Mouse (Mus musculus) spleen, adult 2 months (tissue): ENCODE results near the gene Ift43. TPM values are rescaled to one million over a fixed set of nuclear protein-coding genes. Genes with fewer than 3 reads are reported as not detected.

ENCODE experiments used
- DNase-seq, 2 experiments: peaks; one replicate each; pipeline versions ENCODE4 v3.0.0 to v3.0.0-alpha.2; 2012 to 2021; ENCODE audit warnings: low spot score in 2 of 2, low read depth in 1 of 2
- H3K27ac ChIP-seq: fragments of 200-500 bp; 2 replicates; pipeline ENCODE4 v1.5.1; 2012; ENCODE audit warnings: low read length, inconsistent platforms; ENCODE audit not compliant: insufficient read depth
- H3K27me3 ChIP-seq: fragments of 200-500 bp; 2 replicates; pipeline ENCODE4 v1.6.1; 2012; ENCODE audit warnings: mild to moderate bottlenecking, moderate library complexity, low read length, inconsistent platforms; ENCODE audit not compliant: control insufficient read depth, insufficient read depth
- H3K36me3 ChIP-seq: fragments of 200-500 bp; 2 replicates; pipeline ENCODE4 v1.6.1; 2012; ENCODE audit warnings: mild to moderate bottlenecking, low read length, inconsistent platforms; ENCODE audit not compliant: control insufficient read depth, insufficient read depth
- H3K4me1 ChIP-seq: fragments of 200-500 bp; 2 replicates; pipeline ENCODE4 v1.6.1; 2011; ENCODE audit warnings: inconsistent platforms; ENCODE audit not compliant: control insufficient read depth, insufficient read depth, insufficient read length
- H3K4me3 ChIP-seq: fragments of 200-500 bp; 2 replicates; pipeline ENCODE4 v1.5.1; 2011; ENCODE audit warnings: mild to moderate bottlenecking, inconsistent platforms; ENCODE audit not compliant: insufficient read depth, insufficient read length; ENCODE audit errors: extremely low read depth
- CTCF ChIP-seq: fragments of 200-500 bp; IDR thresholded peaks from 2 replicates; pipeline ENCODE4 v1.5.1; 2011; ENCODE audit warnings: mild to moderate bottlenecking, inconsistent platforms; ENCODE audit not compliant: insufficient read depth, insufficient read length, insufficient replicate concordance; ENCODE audit errors: extremely low read depth
- POLR2A ChIP-seq: fragments of 200-500 bp; IDR thresholded peaks from 2 replicates; pipeline ENCODE4 v1.6.1; 2011; ENCODE audit warnings: low read depth, low read length, inconsistent platforms
- WGBS: fragments of 180-500 bp; shearing (Covaris S2); methylation state at CpG from one replicate; pipeline ENCODE4 v1.1.7; 2018; 5-methylcytosine and 5-hydroxymethylcytosine counted together
- polyA plus RNA-seq: library from polyadenylated mRNA; depleted of rRNA; stranded (reverse); fragments of >200 nt; gene quantifications from 2 replicates; pipeline ENCODE4 v1.2.3, GENCODE M21; 2012

Ift43 gene
- polyA plus RNA-seq, 1 experiment = 2.6 TPM

- no peak overlapping the region for H3K4me3 ChIP-seq
- no peak for DNase-seq
- no peaks in the 10 kb centered on the region for H3K27me3 ChIP-seq
- no peaks in the 10 kb centered on the region for H3K4me1 ChIP-seq
- 81% methylated on average over 8 of the region's 8 CpGs for WGBS
- TF ChIP-seq CTCF = no peak
- TF ChIP-seq POLR2A = no peak
- H3K36me3 ChIP-seq = no peaks in the 10 kb centered on the region
- H3K27ac ChIP-seq = no peak overlapping the region
These were observed 5.0 kb upstream of the Ift43 start for GRCm38 (mm10) chr12:86077322-86077721.

GRCm38 (mm10) chr12:86077736-86078135 lies 4.6 kb upstream of the Ift43 start:
- no peaks in the 10 kb centered on the region for H3K36me3 ChIP-seq
- TF ChIP-seq POLR2A (no peak), CTCF (no peak)
- WGBS = 83% methylated on average over 11 of the region's 11 CpGs
- 0 out of 2 replicates have a peak, but pooled peaks cover 4% of the 10 kb centered on the region for H3K27me3 ChIP-seq
- H3K4me1 ChIP-seq = no peaks in the 10 kb centered on the region
- H3K4me3 ChIP-seq = no peak overlapping the region
- no peak overlapping the region for H3K27ac ChIP-seq
- no peak for DNase-seq

GRCm38 (mm10) chr12:86078176-86078552 lies 4.2 kb upstream of the Ift43 start:
- H3K4me1 ChIP-seq = no peaks in the 10 kb centered on the region; the same call in 1 of the 2 replicates
- H3K27ac ChIP-seq = no peak overlapping the region
- no peak overlapping the region; the same call in 1 of the 2 replicates for H3K4me3 ChIP-seq
- no peak for TF ChIP-seq POLR2A
- TF ChIP-seq CTCF = no peak
- H3K27me3 ChIP-seq = 0 out of 2 replicates have a peak, but pooled peaks cover 4% of the 10 kb centered on the region
- 83% methylated on average over 9 of the region's 9 CpGs for WGBS
- DNase-seq = no peak
- H3K36me3 ChIP-seq = no peaks in the 10 kb centered on the region

- H3K27ac ChIP-seq = peak within 1 kb of the TSS; percentile 36; the same call in 1 of the 2 replicates
- TF ChIP-seq CTCF (no peak), POLR2A (no peak)
These were observed 3.7 kb upstream of the Ift43 start, which contains the start of gene Tgfb3 for GRCm38 (mm10) chr12:86078553-86079201. Gene Tgfb3, minus strand, starts transcription at chr12:86079041.

GRCm38 (mm10) chr12:86079202-86079667 lies 3.1 kb upstream of the Ift43 start:
- 0 out of 2 replicates have a peak, but pooled peaks cover 4% of the 10 kb centered on the region for H3K27me3 ChIP-seq
- peak; percentile 51 to 85 for DNase-seq
- peak overlapping the region; percentile 66 for H3K4me3 ChIP-seq
- H3K36me3 ChIP-seq = no peaks in the 10 kb centered on the region
- H3K27ac ChIP-seq = peak overlapping the region; percentile 36; the same call in 1 of the 2 replicates
- TF ChIP-seq POLR2A (no peak), CTCF (peak; percentile 97)
- 1% methylated on average over 31 of the region's 31 CpGs for WGBS
- no peaks in the 10 kb centered on the region; the same call in 1 of the 2 replicates for H3K4me1 ChIP-seq

More at GRCm38 (mm10) chr12:86078553-86079201, 3.7 kb upstream of the Ift43 start, which contains the start of gene Tgfb3:
- WGBS = 12% methylated on average over 25 of the region's 25 CpGs
- Histone ChIP-seq H3K36me3 (no peaks in the 10 kb centered on the region), H3K4me3 (peak within 1 kb of the TSS; percentile 66), H3K4me1 (no peaks in the 10 kb centered on the region; the same call in 1 of the 2 replicates), H3K27me3 (0 out of 2 replicates have a peak, but pooled peaks cover 4% of the 10 kb centered on the region)
- DNase-seq = no peak

GRCm38 (mm10) chr12:86085873-86086272 lies 3.5 kb downstream of the Ift43 start:
- no peak for TF ChIP-seq CTCF
- TF ChIP-seq POLR2A = no peak
- H3K27me3 ChIP-seq = 0 out of 2 replicates have a peak, but pooled peaks cover 4% of the 10 kb centered on the region
- WGBS = 92% methylated on average over 7 of the region's 7 CpGs
- no peaks in the 10 kb centered on the region for H3K36me3 ChIP-seq
- no peak for DNase-seq
- H3K4me3 ChIP-seq = no peak overlapping the region
- no peaks in the 10 kb centered on the region; the same call in 1 of the 2 replicates for H3K4me1 ChIP-seq
- H3K27ac ChIP-seq = no peak overlapping the region
